Mouse (Mus musculus) G1E-ER4 (cell line): Measurements from ENCODE around the gene Habp2. TPM values are rescaled to one million over a fixed set of nuclear protein-coding genes. Genes with fewer than 3 reads are reported as not detected.

Experiments
- GATA1 ChIP-seq: IDR thresholded peaks from one replicate; pipeline ENCODE4 v1.8.0; 2012; ENCODE audit warnings: low read length, inconsistent platforms
- polyA plus RNA-seq: library from polyadenylated mRNA; stranded (reverse); fragments of >175 nt; gene quantifications from 2 replicates; pipeline ENCODE4 v1.2.3, GENCODE M21; 2012

The Habp2 gene
- polyA plus RNA-seq, 1 experiment: not detected

DNA sequence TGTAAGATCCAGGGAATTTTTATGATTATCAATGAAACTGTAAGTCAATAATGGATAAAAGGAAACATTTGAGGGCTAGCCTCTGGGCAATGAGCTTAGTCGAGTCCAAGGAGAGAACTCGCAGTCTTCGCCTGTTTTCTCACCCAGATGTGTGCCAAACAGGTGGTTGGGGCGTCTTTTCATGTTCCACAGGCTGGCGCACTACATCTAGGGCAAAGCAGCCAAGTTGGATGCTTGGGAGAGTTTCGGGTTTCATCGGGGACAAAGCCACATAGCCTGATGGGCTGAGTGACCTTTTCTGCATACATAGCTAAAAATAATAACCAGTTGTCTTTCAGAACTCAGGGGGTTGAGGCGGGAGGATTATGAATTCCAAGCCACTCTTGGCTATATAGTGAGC, 2.7 kb downstream of the Habp2 start:
- no peak for TF ChIP-seq GATA1

DNA sequence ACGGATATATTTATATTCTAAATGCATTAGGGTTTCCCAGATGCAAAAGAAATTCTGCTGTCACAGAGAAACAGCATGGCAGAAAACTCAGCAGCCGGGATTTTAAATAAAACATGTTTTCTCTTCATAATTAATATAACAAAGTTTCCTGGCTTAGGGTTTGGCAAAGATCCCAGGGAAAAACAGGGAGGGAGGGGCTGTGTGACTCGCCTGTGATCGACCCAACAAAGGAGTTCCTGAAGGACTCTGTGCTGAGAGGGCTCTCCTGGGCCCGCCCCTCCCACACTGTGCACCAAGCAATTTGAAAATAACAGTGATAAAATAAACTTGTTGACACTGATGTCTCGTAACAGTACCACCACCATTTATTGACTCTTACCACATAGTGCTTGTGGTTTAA, 5.0 kb downstream of the Habp2 start:
- TF ChIP-seq GATA1: no peak

DNA sequence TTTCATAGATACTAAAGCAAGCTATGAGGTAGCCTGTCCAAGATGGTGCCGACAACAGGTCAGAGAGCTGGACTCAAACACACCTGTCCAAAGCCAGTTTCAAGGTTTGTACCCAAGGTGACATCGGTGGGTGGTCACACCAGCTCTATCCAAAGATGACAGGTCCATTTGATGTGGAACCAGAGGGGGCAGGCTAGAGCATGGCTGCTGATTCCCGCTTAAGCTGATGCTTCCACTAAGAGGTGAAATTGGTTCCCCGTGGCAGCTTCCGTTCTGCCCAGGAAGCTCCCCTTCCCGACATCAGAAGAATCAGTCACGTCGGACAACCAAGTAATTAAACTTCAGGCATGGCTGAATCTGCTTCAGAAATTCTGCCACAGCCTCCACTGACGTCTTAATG, 5.4 kb downstream of the Habp2 start:
- no peak for TF ChIP-seq GATA1

DNA sequence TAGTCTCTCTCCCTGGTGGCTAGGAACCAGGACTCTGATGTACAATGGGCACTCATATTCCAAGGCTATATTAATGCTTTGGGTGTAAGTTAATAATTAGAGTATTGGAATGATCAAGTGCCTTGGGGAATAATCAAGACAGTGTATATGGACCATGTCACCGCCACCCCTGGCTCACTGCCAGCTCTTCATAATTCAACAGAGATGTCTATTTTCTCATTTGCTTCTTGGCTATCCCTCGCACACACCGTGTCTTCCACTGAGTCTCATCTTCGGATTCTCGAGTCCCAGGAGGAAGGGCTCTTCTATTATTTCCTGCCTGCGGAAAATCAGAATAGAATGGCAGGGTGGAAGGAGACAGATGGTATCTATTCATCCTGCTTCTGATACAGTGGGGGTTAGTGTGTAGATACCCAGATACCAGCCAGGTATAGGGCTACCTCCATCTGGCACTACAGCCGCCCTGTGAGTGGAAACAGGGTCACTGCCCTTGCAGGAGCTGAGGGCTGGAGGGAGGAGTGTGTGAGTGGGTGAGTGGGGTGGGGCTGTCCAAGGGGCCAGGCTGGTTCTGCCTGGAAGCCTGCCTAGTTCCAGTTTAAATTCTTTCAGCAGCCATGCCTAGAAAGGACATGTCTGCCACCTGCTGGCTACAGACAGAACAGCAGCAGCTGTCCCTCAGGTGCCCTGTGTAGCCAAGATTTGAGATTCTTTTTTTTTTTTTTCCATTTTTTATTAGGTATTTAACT, 7.9 kb downstream of the Habp2 start:
- no peak for TF ChIP-seq GATA1

DNA sequence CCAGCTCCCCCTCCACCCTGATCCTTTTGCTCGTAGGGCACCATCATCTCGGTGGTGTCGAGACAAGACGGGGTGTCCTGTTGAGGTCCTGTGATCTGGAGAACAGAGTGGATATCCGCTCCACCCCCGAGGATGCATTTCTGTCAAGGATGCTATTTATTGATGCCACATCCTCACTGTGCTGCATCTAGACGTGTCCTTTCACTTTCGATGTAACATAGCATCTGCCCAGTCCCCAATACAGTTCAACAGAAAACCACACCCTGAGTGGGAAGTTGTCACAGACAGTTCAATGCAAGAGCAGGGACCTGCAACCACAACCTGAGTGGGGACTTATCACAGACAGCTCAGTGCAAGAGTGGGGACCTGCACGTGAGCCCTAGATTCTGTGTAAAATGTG, 9.7 kb downstream of the Habp2 start:
- TF ChIP-seq GATA1: no peak

GRCm38 (mm10) chr19:56297264-56297663, 10.3 kb downstream of the Habp2 start:
- TF ChIP-seq GATA1: no peak

- TF ChIP-seq GATA1: no peak
These were observed 13.9 kb downstream of the Habp2 start for GRCm38 (mm10) chr19:56300835-56301234.

GRCm38 (mm10) chr19:56316531-56316930, 29.6 kb downstream of the Habp2 start:
- TF ChIP-seq GATA1: no peak

DNA sequence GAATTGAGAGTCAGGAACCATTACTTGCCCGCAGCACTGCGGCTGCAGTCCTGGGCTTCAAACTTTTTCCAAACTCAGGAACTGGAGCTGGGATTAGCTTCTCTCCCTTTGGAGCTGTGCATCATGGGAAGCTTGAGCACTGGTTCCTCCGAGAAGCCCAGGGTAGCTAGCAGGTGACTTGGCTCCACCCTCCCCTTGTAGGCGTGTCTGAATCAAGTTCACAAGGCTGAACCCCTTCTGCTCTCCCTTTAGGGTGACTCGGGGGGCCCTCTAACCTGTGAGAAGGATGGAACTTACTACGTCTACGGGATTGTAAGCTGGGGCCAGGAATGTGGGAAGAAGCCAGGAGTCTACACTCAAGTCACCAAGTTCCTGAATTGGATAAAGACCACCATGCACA, 32.3 kb downstream of the Habp2 start:
- TF ChIP-seq GATA1: no peak

DNA sequence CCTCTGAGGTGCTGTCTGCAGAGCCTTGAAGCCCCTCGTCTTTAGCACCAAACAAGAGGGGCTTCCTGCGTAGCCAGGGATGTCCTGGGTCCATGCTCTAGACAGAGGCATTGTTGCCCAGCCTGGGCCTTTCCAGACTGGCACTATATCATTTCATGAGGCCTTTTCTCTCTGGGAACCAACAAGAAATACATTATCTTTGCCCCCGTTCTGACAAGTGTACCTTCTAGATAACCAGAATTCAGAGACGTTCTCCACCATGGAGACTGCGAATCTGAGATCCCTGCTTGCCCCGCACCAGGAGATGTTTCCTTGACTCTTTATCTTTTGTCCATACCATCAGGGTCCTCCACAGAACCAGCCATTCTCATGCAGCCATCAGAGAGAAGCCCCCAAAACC, 32.7 kb downstream of the Habp2 start:
- no peak for TF ChIP-seq GATA1

DNA sequence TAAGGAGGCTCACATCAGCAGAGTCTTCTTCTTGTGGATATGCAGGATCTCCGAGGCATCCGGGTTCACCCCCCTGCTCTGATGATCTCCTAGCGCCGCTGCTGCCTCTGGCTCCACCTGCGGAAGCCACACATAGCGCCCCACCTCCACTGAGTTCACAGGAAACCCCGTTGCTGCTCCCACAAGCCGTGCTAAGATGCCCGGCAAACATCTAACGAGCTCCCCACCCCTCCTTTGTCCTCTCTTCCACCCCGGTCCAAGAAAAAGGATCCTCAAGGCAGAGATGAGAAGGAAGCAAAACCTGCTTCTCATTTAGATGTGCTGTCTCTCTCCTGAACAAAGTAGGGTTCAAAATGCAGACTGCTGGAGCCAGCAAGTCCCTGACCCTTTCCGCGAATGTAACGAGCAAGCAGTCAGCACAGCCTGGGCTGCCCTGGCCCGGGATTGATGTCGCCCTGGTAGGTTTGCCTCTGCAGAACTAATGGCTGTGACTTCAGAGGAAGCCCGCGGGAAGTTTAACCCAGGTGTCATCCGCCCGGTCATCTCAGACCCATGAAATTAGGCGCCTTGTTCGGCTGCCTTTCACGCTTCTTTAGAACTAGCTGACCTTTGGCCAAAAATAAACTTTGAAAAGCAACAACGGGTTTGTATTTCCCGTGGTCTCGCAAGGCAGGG, 33.4 kb downstream of the Habp2 start:
- no peak for TF ChIP-seq GATA1

DNA sequence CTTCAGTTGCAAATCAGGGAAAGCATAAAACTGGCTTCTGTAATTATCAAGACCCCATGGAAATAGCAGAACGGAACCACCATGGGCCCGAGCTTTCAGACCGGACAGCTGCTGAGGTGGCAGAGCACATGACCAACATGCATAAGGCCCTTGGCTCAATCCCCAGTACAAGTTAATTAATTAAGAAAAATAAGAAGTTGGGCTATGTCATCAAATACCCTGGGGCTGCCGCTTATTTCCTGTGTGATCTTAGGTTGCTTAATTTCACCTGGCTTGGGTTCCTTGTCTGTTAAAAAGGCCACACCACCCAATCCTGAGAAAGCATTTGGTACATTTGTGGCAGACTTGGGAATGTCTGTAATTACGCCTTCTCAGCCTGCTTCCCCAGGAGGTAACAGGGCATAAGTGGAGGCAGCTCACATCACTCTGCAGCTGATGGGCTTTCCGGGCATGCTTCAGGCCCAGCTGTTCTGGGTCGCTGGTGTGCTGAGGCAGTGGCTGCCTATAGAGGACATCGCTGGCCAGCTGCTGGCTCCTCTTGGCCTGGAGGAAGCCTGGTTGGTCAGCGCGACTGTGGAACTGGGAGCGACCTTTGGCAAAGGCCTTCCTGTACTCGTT, 34.5 kb downstream of the Habp2 start:
- no peak for TF ChIP-seq GATA1

GRCm38 (mm10) chr19:56325676-56326075, 38.7 kb downstream of the Habp2 start:
- TF ChIP-seq GATA1: no peak

- no peak for TF ChIP-seq GATA1
These were observed 39.4 kb downstream of the Habp2 start for GRCm38 (mm10) chr19:56326243-56326855.

GRCm38 (mm10) chr19:56336321-56336720, 49.4 kb downstream of the Habp2 start:
- TF ChIP-seq GATA1: no peak

DNA sequence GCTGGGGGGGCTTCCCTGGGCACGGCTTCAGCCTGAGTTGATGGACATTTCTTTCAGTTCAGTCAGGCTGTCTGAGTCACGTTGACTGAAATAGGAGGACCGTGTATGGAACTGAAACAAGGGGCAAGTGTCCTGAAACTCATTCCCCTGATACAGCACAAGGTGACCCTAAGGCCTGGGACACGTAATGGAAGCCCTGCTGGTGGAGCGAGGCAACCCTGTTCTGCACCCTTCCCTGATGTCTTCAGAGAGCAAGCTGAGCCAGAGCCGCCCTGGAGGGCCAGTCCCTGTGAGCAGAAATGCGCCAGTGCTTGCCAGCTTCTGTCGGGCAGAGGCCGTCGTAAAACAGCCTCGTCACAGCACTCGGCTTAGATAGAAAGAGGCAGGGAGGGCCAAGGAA, 49.9 kb downstream of the Habp2 start:
- no peak for TF ChIP-seq GATA1
